Mouse (Mus musculus) E14TG2a.4 (cell line): Measurements from ENCODE around the gene Nqo1.
A peak's percentile ranks its signal among the peaks of the same experiment; 100 is the strongest.

Source experiments
- H3K27me3 ChIP-seq: 2 replicates; pipeline ENCODE4 v1.6.1; 2014; ENCODE audit warnings: low read length, control low read depth; ENCODE audit not compliant: insufficient read depth
- H3K36me3 ChIP-seq: 2 replicates; pipeline ENCODE4 v1.6.1; 2014; ENCODE audit warnings: low read length, control low read depth; ENCODE audit not compliant: insufficient read depth
- H3K4me1 ChIP-seq: replicated peaks from 2 replicates; pipeline ENCODE4 v1.6.1; 2014; ENCODE audit warnings: low read depth, low read length, control low read depth
- H3K4me3 ChIP-seq: replicated peaks from 2 replicates; pipeline ENCODE4 v1.5.1; 2014; ENCODE audit warnings: mild to moderate bottlenecking, low read length
- H3K9me3 ChIP-seq: 2 replicates; pipeline ENCODE4 v1.6.1; 2014; ENCODE audit warnings: low read length, control low read depth
- CTCF ChIP-seq: conservative IDR thresholded peaks from 2 replicates; pipeline ENCODE4 v1.5.1; 2014; ENCODE audit warnings: low read length
- NANOG ChIP-seq: IDR thresholded peaks from 2 replicates; pipeline ENCODE4 v1.6.1; 2014; ENCODE audit warnings: borderline replicate concordance, low read length, mixed read lengths
- POU5F1 ChIP-seq: IDR thresholded peaks from 2 replicates; pipeline ENCODE4 v1.6.1; 2014; ENCODE audit warnings: low read length, borderline replicate concordance

Gene Nqo1

GRCm38 (mm10) chr8:107424176-107424575, 21.2 kb upstream of the Nqo1 start:
- H3K36me3 ChIP-seq, result peaks cover 46% of the 10 kb centered on the region
- H3K4me3 ChIP-seq, result peak overlapping the region; percentile 97
- H3K4me1 ChIP-seq, result peaks cover 53% of the 10 kb centered on the region
- H3K27me3 ChIP-seq, result no peaks in the 10 kb centered on the region
- TF ChIP-seq POU5F1 (no peak), NANOG (no peak), CTCF (no peak)
- H3K9me3 ChIP-seq, result no peaks in the 10 kb centered on the region

GRCm38 (mm10) chr8:107417001-107417400, 14.0 kb upstream of the Nqo1 start:
- Histone ChIP-seq H3K4me1 (peaks cover 95% of the 10 kb centered on the region), H3K36me3 (peaks cover 100% of the 10 kb centered on the region), H3K4me3 (0 out of 2 replicates have a peak overlapping the region, but pooled peaks have one; percentile 23), H3K27me3 (no peaks in the 10 kb centered on the region), H3K9me3 (no peaks in the 10 kb centered on the region)
- TF ChIP-seq NANOG (no peak), POU5F1 (no peak), CTCF (no peak)

GRCm38 (mm10) chr8:107413881-107414280, 10.9 kb upstream of the Nqo1 start:
- Histone ChIP-seq H3K36me3 (peaks cover 99% of the 10 kb centered on the region), H3K27me3 (no peaks in the 10 kb centered on the region), H3K9me3 (no peaks in the 10 kb centered on the region), H3K4me1 (peaks cover 89% of the 10 kb centered on the region), H3K4me3 (no peak overlapping the region)
- TF ChIP-seq NANOG, result no peak
- no peak for TF ChIP-seq POU5F1
- TF ChIP-seq CTCF, result no peak

- H3K4me3 ChIP-seq, result no peak overlapping the region
- no peak for TF ChIP-seq POU5F1
- TF ChIP-seq CTCF, result no peak
- no peak for TF ChIP-seq NANOG
- peaks cover 90% of the 10 kb centered on the region for H3K4me1 ChIP-seq
- H3K36me3 ChIP-seq, result peaks cover 89% of the 10 kb centered on the region
- no peaks in the 10 kb centered on the region for H3K27me3 ChIP-seq
- no peaks in the 10 kb centered on the region for H3K9me3 ChIP-seq
Observed at GRCm38 (mm10) chr8:107412552-107412951, 9.5 kb upstream of the Nqo1 start.

- Histone ChIP-seq H3K4me3 (no peak overlapping the region), H3K9me3 (no peaks in the 10 kb centered on the region), H3K36me3 (peaks cover 77% of the 10 kb centered on the region), H3K4me1 (peaks cover 90% of the 10 kb centered on the region), H3K27me3 (no peaks in the 10 kb centered on the region)
- TF ChIP-seq CTCF (peak; percentile 68), NANOG (no peak)
Observed at GRCm38 (mm10) chr8:107411391-107411790, 8.4 kb upstream of the Nqo1 start.

GRCm38 (mm10) chr8:107405935-107406334, 2.9 kb upstream of the Nqo1 start:
- Histone ChIP-seq H3K4me3 (no peak overlapping the region), H3K27me3 (no peaks in the 10 kb centered on the region), H3K4me1 (peaks cover 87% of the 10 kb centered on the region), H3K36me3 (peaks cover 23% of the 10 kb centered on the region), H3K9me3 (no peaks in the 10 kb centered on the region)
- TF ChIP-seq NANOG (no peak), CTCF (no peak)

- Histone ChIP-seq H3K27me3 (no peaks in the 10 kb centered on the region), H3K36me3 (peaks cover 5% of the 10 kb centered on the region), H3K4me3 (peak overlapping the region; percentile 76), H3K9me3 (no peaks in the 10 kb centered on the region), H3K4me1 (peaks cover 87% of the 10 kb centered on the region)
- TF ChIP-seq NANOG, result no peak
- TF ChIP-seq POU5F1, result no peak
- TF ChIP-seq CTCF, result no peak
Observed at GRCm38 (mm10) chr8:107404057-107404456, 1.1 kb upstream of the Nqo1 start.

GRCm38 (mm10) chr8:107401866-107402265, 1.1 kb downstream of the Nqo1 start:
- Histone ChIP-seq H3K36me3 (no peaks in the 10 kb centered on the region), H3K4me3 (peak overlapping the region; percentile 76), H3K27me3 (no peaks in the 10 kb centered on the region), H3K4me1 (peaks cover 81% of the 10 kb centered on the region), H3K9me3 (no peaks in the 10 kb centered on the region)
- TF ChIP-seq POU5F1 (no peak), NANOG (no peak), CTCF (no peak)

GRCm38 (mm10) chr8:107399495-107399894, 3.5 kb downstream of the Nqo1 start:
- Histone ChIP-seq H3K36me3 (no peaks in the 10 kb centered on the region), H3K4me1 (peaks cover 64% of the 10 kb centered on the region), H3K4me3 (peak overlapping the region; percentile 37; the same call in 1 of the 2 replicates), H3K9me3 (no peaks in the 10 kb centered on the region), H3K27me3 (no peaks in the 10 kb centered on the region)
- TF ChIP-seq CTCF (no peak), POU5F1 (no peak), NANOG (no peak)

GRCm38 (mm10) chr8:107397665-107398064, 5.3 kb downstream of the Nqo1 start:
- Histone ChIP-seq H3K4me1 (peaks cover 51% of the 10 kb centered on the region), H3K36me3 (no peaks in the 10 kb centered on the region), H3K9me3 (no peaks in the 10 kb centered on the region), H3K27me3 (no peaks in the 10 kb centered on the region), H3K4me3 (no peak overlapping the region)
- TF ChIP-seq NANOG (no peak), POU5F1 (no peak), CTCF (no peak)
